Mouse (Mus musculus) cerebellum, adult 11 months (tissue): Measurements from ENCODE around the gene Fsd1.
A peak's percentile ranks its signal among the peaks of the same experiment; 100 is the strongest.
"Not testable (repeated sequence)": the region's sequence is repeated elsewhere in the genome, so short reads cannot be mapped to it uniquely, and the experiment has no call there.

Experiments
- DNase-seq: peaks from one replicate; pipeline ENCODE4 v3.0.0; 2022

Gene Fsd1

GRCm38 (mm10) chr17:55986030-55986961 lies at the start of gene Fsd1:
Gene Fsd1 (plus strand): TSS chr17:55986509.
- DNase-seq: peak; percentile 86

DNA sequence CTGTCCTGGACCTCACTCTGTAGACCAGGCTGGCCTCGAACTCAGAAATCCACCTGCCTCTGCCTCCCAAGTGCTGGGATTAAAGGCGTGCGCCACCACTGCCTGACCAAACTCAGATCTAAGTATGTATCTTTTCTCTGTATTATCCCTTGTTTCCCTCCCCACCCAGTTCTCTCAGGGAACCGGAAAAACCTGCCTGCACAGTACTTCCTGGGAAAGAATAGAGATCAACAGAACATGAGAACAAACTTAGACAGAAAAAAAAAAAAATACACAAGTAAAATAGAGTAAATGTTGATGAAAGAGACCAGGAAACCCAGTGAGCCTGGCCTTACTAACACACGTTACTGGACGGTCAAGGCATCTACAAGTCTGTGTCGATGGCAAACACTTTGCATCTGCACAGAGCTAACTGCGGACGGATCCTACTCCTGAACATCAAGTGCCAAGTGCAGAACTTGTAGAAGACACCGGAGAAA lies 41.9 kb upstream of the Fsd1 start:
- DNase-seq: not testable (repeated sequence)

DNA sequence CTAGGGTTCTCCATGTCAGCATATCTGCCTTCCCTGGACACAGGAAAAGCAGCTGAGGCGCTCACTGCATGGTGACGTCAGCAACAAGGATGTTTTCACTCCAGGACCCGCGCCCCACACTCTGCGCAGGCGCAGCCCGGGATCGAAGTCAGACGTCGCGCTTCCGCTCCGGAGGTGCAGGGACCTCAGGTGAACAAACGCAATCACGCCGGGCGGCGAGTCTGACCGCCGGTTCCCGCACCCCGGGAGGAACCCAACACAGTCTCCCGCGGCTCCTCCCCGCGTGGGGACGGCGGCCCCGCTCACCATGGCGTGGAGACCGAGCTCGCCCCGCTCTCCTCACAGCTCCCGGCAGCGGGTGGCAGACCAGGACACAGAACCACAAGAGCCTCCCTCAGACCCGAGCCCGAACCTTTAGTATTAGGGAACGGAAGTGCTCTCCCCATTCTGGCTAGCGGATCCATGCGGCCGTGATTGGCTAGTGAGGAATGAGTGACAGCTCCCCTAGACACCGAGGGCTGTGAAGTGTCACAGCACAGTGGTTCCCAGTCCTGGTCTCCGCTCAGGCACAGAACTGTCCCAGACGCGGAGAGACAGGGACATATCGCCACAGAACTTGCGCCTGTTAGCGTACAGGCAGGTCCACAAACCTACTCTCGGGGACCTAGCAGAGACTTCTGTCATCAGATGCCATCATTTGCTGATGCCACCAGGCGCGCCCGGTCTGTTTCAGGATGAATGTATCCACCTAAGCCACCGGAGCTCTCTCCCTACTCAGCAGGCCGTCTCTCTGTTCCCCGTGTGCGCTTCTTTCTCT lies 41.2 kb upstream of the Fsd1 start:
- peak; percentile 94 for DNase-seq

DNA sequence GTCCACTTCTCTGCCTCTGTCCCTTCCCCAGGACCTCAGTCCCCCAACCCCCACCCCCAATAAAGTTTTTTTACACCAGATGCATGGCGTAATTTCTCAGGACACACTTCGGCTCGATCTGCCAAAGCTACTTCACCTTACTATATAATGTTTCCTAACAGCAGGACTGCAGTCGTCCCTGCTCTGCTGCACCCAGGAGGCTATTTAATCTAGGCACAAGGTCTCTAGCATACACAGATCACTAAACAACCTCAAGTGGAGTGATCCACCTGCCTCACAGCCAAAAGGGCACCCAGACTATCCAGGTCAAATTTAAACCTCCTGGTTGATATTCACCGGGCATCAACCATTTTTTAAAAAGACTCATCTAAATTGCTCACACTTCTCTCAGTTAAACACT lies 40.6 kb upstream of the Fsd1 start:
- DNase-seq: no peak

GRCm38 (mm10) chr17:55948647-55949046 lies 37.7 kb upstream of the Fsd1 start:
- DNase-seq: no peak

DNA sequence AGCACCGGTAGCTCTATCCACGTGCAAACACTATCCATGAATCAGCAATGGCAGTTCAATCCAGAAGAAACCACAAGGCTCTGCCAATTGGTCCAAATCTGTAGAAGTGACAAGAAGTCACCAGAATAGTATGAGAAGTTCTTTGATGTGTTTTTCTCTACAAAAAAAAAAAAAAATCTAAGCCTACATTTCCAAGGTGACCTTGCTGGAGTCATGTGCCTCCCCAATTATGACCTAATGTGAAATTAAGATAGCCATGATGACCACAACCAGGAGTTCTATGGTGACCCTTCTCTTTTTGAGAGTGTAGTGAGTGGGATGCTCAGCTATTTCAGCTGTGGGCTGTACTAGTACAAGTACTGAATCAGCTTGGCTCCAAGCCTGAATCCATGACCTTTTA lies 36.9 kb upstream of the Fsd1 start, which contains the start of gene Zfp119b:
TSS of gene Zfp119b (minus strand) at position 101 of the 400 bp plus-strand sequence.
- DNase-seq: no peak

DNA sequence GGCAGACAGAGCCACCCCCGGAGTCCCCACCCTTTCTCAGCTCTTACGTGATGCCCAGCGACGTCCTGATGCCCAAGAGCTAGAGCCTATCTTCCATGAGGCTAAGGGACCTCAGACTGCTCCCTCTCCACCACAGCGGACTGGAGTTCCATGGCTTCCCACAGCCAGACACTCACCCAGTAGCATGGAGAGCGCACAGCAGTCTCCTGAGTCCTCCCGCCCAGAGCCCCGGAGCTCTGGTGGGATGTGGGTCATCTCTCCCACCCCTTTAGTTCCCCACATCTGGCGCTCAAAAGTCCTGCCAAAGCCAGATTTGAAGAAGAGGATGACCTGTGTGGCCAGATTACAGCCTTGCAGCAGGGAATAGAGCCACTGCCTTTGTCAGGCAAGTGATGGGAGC lies 35.7 kb upstream of the Fsd1 start:
- DNase-seq: no peak

DNA sequence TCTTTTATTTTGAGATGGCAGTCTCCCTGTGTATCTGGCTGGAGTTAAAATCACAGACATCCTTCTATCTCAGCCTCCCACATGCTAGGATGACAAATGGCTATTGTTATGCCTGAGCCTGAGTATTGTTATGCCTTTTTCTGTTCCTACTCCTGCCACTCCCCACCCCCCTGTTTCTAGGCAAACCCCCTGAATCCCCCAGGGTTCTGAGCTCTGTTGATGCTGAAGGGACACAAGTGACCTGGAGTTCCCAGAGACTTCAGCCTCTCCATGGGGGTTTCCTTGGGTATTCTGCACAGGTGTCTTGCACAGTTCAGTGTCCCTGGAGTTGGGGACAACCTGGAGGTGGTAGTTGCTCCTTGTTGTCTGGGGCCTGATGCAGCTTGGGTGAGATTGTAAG lies 34.3 kb upstream of the Fsd1 start:
- DNase-seq: peak; percentile 1

GRCm38 (mm10) chr17:55952447-55953027 lies 33.8 kb upstream of the Fsd1 start, which contains the start of gene Ebi3:
Gene Ebi3 (plus strand): TSS chr17:55952640.
- DNase-seq: peak; percentile 5

GRCm38 (mm10) chr17:55953751-55954150 lies 32.6 kb upstream of the Fsd1 start:
- peak; percentile 5 for DNase-seq

DNA sequence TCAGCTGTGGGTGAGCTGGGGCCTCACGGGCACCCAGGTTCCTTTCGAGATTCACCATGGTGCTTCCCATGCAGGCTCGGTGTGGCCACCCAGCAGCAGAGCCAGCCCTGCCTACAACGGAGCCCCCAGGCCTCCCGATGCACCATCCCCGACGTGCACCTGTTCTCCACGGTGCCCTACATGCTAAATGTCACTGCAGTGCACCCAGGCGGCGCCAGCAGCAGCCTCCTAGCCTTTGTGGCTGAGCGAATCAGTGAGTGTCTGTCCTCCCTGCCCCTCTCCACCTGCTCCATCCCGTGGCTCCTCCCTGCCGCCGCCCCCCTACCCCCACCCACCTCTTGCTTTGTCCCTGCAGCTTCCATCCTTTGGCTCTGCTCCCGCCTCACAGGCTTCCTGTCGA lies 32.1 kb upstream of the Fsd1 start:
- DNase-seq: peak; percentile 13

DNA sequence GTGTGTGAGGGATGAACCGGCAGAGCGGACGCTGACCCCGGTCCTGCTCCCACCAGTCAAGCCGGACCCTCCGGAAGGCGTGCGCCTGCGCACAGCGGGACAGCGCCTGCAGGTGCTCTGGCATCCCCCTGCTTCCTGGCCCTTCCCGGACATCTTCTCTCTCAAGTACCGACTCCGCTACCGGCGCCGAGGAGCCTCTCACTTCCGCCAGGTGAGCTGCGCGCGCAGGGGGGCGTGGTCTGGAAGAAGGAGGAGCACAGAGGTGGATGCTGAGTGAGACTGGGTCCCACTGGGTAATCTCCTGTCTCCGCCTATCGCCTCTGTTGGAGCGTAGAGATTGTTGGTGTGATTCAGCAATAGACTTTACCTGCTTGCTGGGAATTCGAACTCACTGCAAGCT lies 30.2 kb upstream of the Fsd1 start:
- peak; percentile 84 for DNase-seq

DNA sequence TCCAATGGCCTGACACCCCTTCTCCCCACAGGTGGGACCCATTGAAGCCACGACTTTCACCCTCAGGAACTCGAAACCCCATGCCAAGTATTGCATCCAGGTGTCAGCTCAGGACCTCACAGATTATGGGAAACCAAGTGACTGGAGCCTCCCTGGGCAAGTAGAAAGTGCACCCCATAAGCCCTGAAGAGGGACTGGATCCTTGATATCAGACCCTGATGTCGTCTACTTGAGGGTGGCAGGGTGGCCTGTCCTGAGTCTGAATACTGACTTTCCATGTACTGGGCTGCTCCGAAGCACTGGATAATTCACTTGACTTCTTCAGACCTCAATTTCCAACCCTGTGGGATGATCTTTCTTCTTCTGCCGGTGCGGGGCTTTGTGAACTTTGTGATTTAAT lies 29.7 kb upstream of the Fsd1 start:
- no peak for DNase-seq

DNA sequence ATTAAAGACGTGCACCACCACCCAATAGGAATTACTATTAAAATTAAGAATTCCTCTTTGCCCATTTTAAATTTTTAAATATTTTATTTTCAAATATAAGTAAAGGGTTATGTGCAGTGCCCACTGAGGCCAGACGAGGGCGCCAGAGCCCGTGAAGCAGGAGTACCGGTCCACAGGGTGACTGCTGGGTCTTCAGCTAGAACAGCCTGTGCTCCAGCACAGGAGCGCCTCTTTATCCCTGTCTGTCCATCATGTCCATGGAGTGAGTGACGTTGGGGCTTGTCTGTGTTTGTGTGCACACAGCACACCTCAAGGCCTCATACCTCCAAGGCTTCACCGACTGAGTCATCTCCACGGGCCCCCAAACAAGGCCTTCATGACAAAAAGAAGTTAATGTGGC lies 29.1 kb upstream of the Fsd1 start:
- peak; percentile 73 for DNase-seq

GRCm38 (mm10) chr17:55957726-55958583 lies 28.4 kb upstream of the Fsd1 start:
- DNase-seq: peak; percentile 34

DNA sequence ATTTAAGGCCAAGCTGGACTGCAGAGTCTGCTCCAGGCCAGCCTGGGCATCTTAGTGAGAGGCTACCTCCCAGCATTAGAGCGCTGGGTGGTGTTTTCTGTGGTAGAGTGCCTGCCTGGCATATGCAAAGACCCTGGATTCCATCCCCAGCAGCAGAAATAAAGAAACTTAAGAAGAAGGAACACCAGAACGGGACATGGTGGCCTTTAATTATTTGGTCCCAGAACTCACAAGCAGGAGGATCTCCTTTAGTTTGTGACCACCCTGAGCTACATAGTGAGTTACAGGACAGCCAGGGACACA lies 27.8 kb upstream of the Fsd1 start:
- peak; percentile 31 for DNase-seq

DNA sequence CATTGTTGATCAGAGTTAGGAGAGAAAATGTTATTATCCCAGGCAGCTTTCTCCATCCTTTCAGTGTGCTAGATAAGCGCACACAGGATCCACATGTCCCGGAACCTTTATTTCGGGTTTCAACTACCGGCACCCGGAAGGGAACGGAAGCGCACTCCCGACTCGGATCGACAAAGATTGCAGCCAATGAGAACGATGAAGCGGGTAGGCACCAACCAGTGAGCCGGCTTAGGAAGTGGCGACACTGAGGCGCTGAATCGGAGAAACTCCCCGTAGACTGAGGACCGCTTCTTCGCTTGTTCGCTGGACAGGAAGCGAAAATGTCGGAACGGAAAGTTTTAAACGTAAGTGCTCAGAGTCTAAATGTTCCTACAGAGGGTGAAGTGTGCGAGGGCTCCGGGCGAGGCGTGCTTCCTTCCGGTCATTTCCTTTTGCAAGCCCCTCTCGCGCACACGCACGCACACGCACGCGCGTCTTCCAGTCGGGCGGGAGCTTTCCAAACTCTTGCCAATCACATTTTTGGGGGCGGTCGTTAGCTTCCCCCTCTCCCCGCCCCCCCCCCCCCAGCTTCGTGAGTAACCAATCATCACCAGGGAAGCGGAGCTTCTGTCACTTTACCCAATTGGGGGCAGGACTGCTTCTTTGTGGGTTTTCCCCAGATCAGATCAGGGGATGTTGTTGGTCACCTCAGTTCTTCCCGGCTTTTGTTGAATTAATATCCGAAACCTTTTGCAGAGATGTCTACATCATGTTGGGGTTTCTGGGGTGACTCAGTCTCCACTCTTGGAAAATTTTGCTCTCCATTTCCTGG lies 27.2 kb upstream of the Fsd1 start, which contains the start of gene Yju2:
TSS of gene Yju2 (plus strand) at position 182 of the 811 bp plus-strand sequence.
- DNase-seq: peak; percentile 91

DNA sequence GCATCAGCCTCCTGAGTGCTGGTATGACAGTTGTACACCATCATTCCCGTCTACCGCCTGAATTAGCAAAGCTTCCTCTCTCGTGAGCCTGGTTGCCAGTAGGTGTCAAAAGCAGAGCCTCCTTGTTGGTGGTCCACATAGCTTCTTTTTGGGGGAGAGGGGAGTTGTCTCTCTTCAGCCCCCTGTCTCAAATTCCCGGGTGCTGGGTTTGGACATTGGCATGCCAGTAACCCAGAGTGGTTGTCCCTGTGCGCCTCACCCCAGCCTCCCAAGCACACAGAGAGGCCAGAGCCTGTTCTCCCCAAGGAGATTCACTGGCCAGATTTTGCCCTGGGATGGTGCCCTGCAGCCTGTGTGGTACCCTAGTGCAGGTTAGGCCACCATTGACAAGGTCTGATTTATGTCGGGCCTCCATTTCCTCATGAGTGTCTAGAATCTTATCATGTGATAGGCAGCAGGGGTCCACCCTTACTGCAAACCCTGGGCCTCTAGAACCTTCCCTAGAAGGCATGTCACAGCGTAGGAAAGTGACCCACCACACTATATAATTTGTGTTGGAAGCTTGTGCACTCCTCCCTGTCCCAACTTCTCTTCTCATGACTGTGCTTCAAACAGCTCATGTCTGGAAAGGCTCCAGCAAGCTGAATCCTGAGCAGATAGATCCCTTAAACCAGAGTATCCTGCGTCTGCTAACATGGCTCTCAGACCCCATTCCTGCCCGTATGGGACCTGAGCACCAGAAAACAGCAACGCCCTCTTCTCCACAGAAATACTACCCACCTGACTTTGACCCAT lies 26.2 kb upstream of the Fsd1 start:
- peak; percentile 39 for DNase-seq

DNA sequence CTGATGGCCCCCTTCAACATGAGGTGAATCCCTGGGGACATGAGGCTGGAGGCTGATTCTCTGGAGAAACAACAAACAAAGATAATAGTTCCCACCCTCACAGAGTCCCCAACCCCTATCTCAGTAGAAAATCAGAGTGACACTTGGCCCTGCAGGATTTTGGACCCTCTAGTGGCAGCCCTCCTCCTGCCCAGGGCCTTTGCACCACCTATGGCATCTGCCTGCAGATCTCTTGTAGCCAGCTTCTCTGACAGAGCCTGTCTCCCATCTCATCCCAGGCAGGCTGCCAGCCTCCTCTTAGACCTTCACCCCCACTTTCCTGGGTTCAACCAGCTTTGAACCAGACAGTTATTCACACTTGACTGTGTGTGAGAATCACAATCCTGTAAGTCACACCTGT lies 25.5 kb upstream of the Fsd1 start:
- peak; percentile 39 for DNase-seq

GRCm38 (mm10) chr17:55961631-55962030 lies 24.7 kb upstream of the Fsd1 start:
- DNase-seq: peak; percentile 16
